Mouse (Mus musculus) G1E (cell line): ENCODE data around the gene Nt5c3. TPM values are rescaled to one million over a fixed set of nuclear protein-coding genes. Genes with fewer than 3 reads are reported as not detected.

Experiments used
- ATAC-seq: 2 replicates; pipeline ENCODE4 v1.8.0; 2016; ENCODE audit warnings: mild to moderate bottlenecking; ENCODE audit not compliant: insufficient number of reproducible peaks, poor library complexity, low FRiP score, severe bottlenecking; ENCODE audit errors: extremely low read depth
- DNase-seq: peaks from one replicate; pipeline ENCODE4 v3.0.0; 2012; ENCODE audit warnings: low spot score
- H3K27me3 ChIP-seq: 2 replicates; pipeline ENCODE4 v1.6.1; 2012; ENCODE audit warnings: mild to moderate bottlenecking, low read length, inconsistent platforms; ENCODE audit not compliant: insufficient read depth
- H3K36me3 ChIP-seq: replicated peaks from 2 replicates; pipeline ENCODE3; 2012; ENCODE audit warnings: mild to moderate bottlenecking, inconsistent platforms
- H3K4me1 ChIP-seq: 2 replicates; pipeline ENCODE4 v1.6.1; 2012; ENCODE audit warnings: low read depth, low read length, inconsistent platforms, mixed read lengths; ENCODE audit not compliant: insufficient read depth
- H3K4me3 ChIP-seq: 2 replicates; pipeline ENCODE4 v1.5.1; 2012; ENCODE audit warnings: low read depth, mild to moderate bottlenecking, inconsistent platforms, low read length, moderate library complexity, mixed read lengths
- H3K9me3 ChIP-seq: replicated peaks from 2 replicates; pipeline ENCODE4 v1.6.1; 2012; ENCODE audit warnings: inconsistent platforms
- CTCF ChIP-seq: IDR thresholded peaks from 2 replicates; pipeline ENCODE4 v1.5.1; 2012; ENCODE audit warnings: low read depth, low read length, inconsistent platforms, mixed read lengths
- GATA1 ChIP-seq: IDR thresholded peaks from 2 replicates; pipeline ENCODE4 v1.6.1; 2012; ENCODE audit warnings: borderline replicate concordance, low read length, inconsistent platforms, mixed read lengths
- GATA2 ChIP-seq: IDR thresholded peaks from 2 replicates; pipeline ENCODE4 v1.6.1; 2012; ENCODE audit warnings: low read depth, low read length, inconsistent platforms, borderline replicate concordance
- POLR2AphosphoS5 ChIP-seq: IDR thresholded peaks from 2 replicates; pipeline ENCODE4 v1.6.1; 2012; ENCODE audit warnings: low read depth, low read length, inconsistent platforms; ENCODE audit not compliant: insufficient replicate concordance
- TAL1 ChIP-seq: conservative IDR thresholded peaks from 2 replicates; pipeline ENCODE4 v1.6.1; 2012; ENCODE audit warnings: low read depth, low read length, inconsistent platforms, mixed read lengths
- polyA plus RNA-seq: library from polyadenylated mRNA; stranded (reverse); fragments of >175 nt; gene quantifications from 2 replicates; pipeline ENCODE4 v1.2.3, GENCODE M21; 2012
- total RNA-seq, 2 experiments: library from RNA; stranded (forward) in 1 of 2; stranded (reverse) in 1 of 2; fragments of 200-1000 nt in 1 of 2; fragments of >200 nt in 1 of 2; fragmentation: Nextera tagmentation in 1 of 2; gene quantifications; 2 replicates each; pipeline ENCODE4 v1.2.3; 2014 to 2017

Nt5c3 gene
- 274 and 280 TPM in 2 replicates for total RNA-seq (2014; fragmentation: Nextera tagmentation)
- 292 and 317 TPM in 2 replicates for total RNA-seq (2017)
- polyA plus RNA-seq = 120 and 122 TPM in 2 replicates

DNA sequence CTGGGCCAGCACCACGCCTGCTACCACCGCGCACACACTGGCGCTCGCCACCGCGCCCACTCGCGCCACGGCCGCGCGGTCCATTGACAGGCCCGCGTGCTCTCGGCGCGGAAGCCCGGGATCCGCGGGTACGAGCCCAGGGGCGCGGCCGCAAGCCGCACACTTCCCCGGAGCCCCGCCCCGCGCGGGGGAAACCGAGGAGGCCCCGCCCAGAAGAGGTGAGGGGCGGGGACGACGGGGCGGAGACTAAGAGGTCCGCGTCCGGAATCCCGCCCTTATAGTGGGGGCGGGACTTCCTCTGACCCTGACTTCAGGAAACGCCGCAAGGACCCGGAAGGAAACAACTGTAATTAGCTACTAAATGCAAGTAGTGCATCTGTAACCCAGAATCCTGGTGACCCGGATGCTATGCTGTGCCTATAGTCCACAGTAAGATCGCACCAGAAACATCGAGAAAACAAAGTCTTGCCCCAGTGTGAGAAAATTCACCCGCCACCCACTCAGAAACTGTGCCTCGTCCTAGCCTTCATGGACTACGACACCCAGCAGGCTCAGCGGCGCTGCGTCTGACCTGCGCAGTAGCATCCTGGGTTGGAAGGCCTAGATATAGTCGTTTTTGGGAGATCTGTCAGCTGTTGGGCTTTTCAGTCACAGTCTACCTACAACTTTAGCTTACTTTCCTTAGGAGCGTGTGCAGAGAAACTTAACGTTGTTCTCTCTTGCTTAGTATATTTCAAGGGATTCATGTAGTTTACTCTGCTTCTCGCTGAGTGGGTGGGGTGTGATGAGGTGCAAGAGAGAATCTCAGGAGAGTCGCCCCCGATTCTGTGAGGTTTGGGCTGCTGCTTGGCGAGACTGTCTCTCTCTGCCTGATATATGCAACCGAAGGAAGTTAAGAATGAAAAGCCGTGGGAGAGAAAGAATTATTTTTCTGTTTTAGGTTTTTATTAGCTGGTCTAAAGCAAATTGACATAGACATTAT lies at the start of gene Nt5c3, which contains the start of gene Vmn1r4:
TSS of gene Nt5c3 (minus strand) at position 207 of the 982 bp plus-strand sequence.
TSS of gene Vmn1r4 (plus strand) at position 290 of the 982 bp plus-strand sequence.
- H3K4me3 ChIP-seq = peak within 1 kb of the TSS; percentile 98
- peaks cover 6% of the 10 kb centered on the region for H3K36me3 ChIP-seq
- H3K9me3 ChIP-seq = no peaks in the 10 kb centered on the region
- H3K27me3 ChIP-seq = no peaks in the 10 kb centered on the region
- DNase-seq (peak; percentile 73), ATAC-seq (peak; percentile 64)
- peaks cover 31% of the 10 kb centered on the region for H3K4me1 ChIP-seq
- TF ChIP-seq CTCF (no peak), TAL1 (no peak), GATA1 (no peak), POLR2AphosphoS5 (no peak), GATA2 (no peak)

DNA sequence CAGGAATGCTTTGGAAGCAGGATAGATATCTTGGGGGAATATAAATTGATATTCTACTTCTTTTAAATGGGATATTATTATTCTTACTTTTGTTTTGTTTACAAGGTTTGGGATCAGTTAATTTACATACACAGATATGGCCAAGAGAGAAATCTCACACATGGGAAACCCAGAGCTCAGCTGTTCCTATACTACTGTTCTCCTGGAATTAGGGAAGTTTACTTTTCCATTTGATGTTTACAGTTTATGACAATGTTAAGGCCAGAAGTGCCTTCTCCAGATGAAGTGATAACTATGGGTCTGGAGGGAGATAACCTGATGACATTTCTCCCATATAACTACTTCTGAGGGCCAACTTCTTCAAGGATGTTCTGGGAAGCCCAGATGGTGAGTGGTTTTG lies 46.2 kb upstream of the Nt5c3 start, which contains the start of gene Vmn1r5:
TSS of gene Vmn1r5 (plus strand) at position 301 of the 400 bp plus-strand sequence.
- Histone ChIP-seq H3K27me3 (no peaks in the 10 kb centered on the region), H3K36me3 (no peaks in the 10 kb centered on the region), H3K4me3 (no peak within 1 kb of the TSS), H3K4me1 (no peaks in the 10 kb centered on the region), H3K9me3 (no peaks in the 10 kb centered on the region)
- no peak for DNase-seq
- TF ChIP-seq POLR2AphosphoS5 (no peak), GATA2 (no peak), GATA1 (no peak), CTCF (no peak), TAL1 (no peak)
- no peak for ATAC-seq

DNA sequence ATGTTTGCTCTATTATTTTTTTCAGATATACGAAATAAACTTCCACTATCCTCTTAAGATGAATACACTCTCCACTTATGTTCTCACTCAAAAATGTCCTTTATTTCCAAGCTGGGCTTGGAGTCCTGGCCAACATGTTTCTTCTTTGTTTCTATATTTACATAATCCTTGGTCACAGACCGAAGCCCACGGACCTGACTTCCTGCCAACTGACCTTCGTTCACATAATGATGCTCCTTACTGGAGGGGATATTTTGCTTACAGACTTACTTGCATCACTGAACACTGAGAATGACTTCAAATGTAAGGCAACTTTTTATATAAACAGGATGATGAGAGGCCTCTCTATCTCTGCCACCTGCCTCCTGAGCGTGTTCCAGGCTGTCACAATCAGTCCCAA lies 32.7 kb upstream of the Nt5c3 start:
- TF ChIP-seq GATA1 (no peak), GATA2 (no peak), TAL1 (no peak), CTCF (no peak)
- Histone ChIP-seq H3K27me3 (no peaks in the 10 kb centered on the region), H3K36me3 (no peaks in the 10 kb centered on the region), H3K4me1 (no peaks in the 10 kb centered on the region), H3K9me3 (no peaks in the 10 kb centered on the region), H3K4me3 (no peak overlapping the region)
- DNase-seq (no peak), ATAC-seq (no peak)

DNA sequence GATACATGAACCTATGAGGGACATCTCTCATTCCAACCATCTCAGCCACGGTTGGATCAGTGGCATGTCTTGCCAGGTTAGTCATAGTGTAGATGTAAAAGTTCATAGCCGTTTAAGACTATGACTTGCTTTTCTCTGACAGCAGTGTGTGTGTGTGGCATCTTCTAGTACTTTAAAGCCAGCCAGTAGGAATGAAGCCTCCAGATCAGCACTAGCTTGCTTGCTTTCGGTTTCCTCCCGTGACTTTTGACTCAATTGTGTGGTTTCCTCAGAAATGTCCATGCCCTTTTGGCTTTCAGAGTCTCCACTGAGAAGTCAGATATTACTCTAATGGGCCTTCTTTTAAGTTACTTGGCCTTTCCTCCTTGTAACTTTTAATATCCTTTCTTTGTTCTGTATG lies 10.6 kb upstream of the Nt5c3 start:
- Histone ChIP-seq H3K27me3 (no peaks in the 10 kb centered on the region), H3K4me1 (peaks cover 2% of the 10 kb centered on the region; the same call in 1 of the 2 replicates), H3K9me3 (no peaks in the 10 kb centered on the region), H3K4me3 (no peak overlapping the region), H3K36me3 (no peaks in the 10 kb centered on the region)
- TF ChIP-seq GATA1 (no peak), CTCF (no peak)
- ATAC-seq (peak; percentile 40), DNase-seq (no peak)

DNA sequence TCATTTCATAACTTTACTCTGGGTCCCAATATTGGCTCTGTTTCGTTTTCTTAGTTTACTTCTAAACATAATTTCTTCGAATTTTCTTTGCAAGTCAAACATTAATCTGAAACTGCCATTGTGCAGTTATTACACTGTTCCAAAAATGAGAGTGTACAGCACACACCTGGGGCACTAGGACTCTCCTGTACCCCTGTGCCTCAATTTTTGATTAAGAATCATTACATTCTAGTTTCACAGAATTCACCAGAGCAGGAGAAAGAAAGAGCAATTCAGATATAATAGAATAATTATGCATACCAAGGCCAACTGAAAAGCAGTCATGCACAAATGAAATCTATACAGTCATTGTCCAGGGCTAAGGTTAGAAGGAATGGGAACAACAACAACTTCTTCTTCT lies 8.7 kb upstream of the Nt5c3 start:
- H3K27me3 ChIP-seq = no peaks in the 10 kb centered on the region
- TF ChIP-seq GATA2 (no peak), POLR2AphosphoS5 (no peak), GATA1 (no peak), CTCF (no peak), TAL1 (no peak)
- no peak overlapping the region for H3K4me3 ChIP-seq
- no peaks in the 10 kb centered on the region for H3K9me3 ChIP-seq
- H3K4me1 ChIP-seq = peaks cover 2% of the 10 kb centered on the region; the same call in 1 of the 2 replicates
- DNase-seq (no peak), ATAC-seq (no peak)
- H3K36me3 ChIP-seq = no peaks in the 10 kb centered on the region

DNA sequence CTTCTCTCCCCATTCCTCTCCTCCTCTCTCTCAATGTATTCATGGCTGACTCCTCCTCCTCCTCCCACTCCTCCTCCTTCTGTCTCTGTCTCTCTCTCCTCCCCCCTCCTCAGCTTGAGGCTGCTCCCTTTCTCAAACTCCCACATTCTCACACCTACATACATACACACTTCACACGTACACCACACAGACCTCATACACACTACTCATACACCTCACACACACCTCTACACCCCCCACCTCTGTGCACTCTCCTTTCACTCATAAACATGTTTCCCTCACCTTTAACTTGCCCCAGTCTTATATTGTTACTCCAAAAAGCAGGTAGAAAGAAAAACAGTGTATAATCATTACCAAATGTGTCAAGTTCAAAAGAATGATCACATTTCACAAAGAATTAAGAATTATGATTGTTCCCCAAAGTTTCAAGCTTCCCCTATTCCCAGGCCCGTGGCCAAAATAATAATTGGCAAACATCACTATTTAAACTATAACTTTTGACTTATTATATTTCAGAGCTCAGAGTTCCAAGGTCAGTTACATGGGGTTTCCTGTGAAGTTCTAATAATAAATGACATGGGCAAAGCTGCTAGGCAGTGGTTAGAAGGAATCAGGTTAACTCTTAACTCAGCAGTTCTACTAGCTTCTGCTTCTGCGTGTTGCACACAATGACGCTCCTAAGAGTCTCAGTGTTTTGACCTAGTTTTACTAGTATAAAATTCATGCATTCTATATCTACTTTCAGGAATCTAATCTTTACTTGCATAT lies 8.1 kb upstream of the Nt5c3 start:
- no peaks in the 10 kb centered on the region for H3K36me3 ChIP-seq
- H3K4me3 ChIP-seq = no peak overlapping the region
- H3K9me3 ChIP-seq = no peaks in the 10 kb centered on the region
- H3K27me3 ChIP-seq = no peaks in the 10 kb centered on the region
- peaks cover 2% of the 10 kb centered on the region; the same call in 1 of the 2 replicates for H3K4me1 ChIP-seq
- ATAC-seq (no peak), DNase-seq (no peak)
- TF ChIP-seq GATA1 (no peak), TAL1 (no peak), POLR2AphosphoS5 (no peak), CTCF (no peak)
